Mouse (Mus musculus): ENCODE data around the gene Lrp11. TPM values are rescaled to one million over a fixed set of nuclear protein-coding genes. Genes with fewer than 3 reads are reported as not detected.

The Lrp11 gene
- total RNA-seq, 2 experiments from 2014 or later = 190 to 207 TPM

- DNase-seq (ENCODE audit: extremely low spot score in 1 of 2, low spot score in 1 of 2) = no peak
Measured at GRCm38 (mm10) chr10:7620723-7621122, 31.1 kb downstream of the Lrp11 start.

DNA sequence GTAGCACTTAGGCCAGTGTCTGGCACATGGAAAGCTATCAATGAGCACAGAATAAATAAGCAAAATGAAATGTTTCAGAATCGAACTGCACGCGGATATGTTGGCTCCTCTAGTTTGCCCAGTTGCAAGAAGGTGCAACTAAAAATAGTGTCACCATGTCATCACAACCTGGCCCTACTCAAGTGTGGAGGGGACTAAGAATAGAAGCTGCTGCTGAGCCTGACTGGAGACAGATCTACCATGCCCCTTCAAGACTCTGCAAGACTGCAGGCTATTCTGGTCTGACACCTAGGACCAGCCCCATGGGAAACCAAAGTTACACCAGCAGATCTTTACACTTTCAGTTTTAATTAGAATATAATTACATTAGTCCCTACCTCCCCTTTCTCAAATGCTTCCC, 32.8 kb downstream of the Lrp11 start:
- DNase-seq (ENCODE audit: extremely low spot score in 1 of 2, low spot score in 1 of 2) = no peak

- DNase-seq (ENCODE audit: extremely low spot score in 1 of 2, low spot score in 1 of 2) = no peak
Measured at GRCm38 (mm10) chr10:7623861-7624518, 34.4 kb downstream of the Lrp11 start.

DNA sequence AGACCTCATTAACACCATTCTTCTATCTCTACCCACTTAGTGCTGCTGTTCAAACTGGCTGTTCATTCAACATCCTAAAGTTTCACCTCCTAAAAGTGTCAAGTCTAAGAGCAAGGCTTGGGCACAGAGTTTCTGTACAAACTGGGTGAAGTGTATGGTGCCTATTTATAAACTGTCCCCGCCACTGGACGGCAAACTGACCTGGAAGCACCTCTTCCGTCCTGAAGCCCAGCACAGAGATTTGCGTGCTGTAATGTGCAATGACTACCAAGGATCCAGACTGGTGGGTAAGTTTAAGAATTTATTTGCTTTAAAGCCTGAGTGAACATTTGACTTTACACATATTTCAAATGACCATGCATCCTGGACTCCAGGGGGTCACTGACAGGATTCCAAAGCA, 39.5 kb downstream of the Lrp11 start:
- no peak for DNase-seq (ENCODE audit: extremely low spot score in 1 of 2, low spot score in 1 of 2)

GRCm38 (mm10) chr10:7630286-7630685, 40.7 kb downstream of the Lrp11 start:
- DNase-seq (ENCODE audit: extremely low spot score in 1 of 2, low spot score in 1 of 2) = no peak

DNA sequence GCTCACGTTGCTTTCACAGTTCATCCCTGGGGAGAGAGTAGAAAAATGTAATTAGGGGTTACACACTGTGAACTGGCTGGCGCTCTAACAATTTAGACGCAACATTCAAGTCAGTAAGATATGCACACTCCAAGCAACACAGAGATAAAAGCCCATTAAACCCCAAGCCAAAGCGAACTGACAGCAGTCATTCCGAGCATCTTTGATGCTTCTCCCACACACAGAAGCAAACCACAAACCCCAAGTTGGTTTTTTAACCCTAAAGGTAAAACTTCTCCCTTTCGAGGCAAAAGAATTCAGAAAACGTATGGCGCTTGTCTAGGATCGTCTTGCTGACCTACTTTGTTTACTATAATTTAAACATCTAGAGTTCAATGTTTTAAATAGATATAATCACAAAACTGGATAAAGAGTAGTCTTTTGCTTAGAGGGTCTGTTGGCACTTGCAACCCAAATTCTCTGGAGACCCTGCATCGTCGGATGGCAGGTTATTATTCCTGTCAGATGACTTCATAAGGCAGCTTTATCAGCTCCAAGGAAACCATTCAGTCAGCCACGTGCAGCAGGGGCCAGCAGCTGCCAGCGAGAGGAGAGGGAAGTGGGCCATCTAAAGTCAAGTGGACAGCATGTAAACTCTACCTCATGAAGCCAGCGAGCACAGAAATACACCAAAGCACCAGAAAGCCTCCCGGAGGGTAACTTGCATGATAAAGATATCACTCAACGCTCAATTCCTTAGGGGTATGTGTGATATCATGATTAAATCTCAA, 41.5 kb downstream of the Lrp11 start:
- no peak for DNase-seq (ENCODE audit: extremely low spot score in 1 of 2, low spot score in 1 of 2)

- no peak for DNase-seq (ENCODE audit: extremely low spot score in 1 of 2, low spot score in 1 of 2)
Measured at GRCm38 (mm10) chr10:7640366-7640765, 50.8 kb downstream of the Lrp11 start.

DNA sequence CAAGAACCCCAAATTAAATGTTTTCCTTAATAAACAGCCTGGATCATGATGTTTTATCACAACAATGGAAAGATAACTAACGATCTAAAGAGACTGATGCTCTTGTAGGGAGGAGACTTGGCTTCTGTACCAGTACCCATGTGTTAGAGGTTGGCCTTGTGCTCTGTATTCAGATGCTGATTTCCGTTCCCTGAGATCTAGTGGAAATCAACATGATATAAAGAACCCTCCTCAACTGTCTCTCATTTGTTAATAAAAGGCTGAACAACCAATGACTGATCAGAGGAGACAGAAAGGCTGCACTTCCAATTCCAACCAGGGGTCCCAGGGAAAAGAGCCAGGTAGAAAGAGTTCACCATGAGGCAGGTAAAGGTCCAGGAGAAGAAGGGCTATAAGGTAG, 56.3 kb downstream of the Lrp11 start:
- DNase-seq (ENCODE audit: extremely low spot score in 1 of 2, low spot score in 1 of 2) = no peak

- DNase-seq (ENCODE audit: extremely low spot score in 1 of 2, low spot score in 1 of 2) = no peak
Measured at GRCm38 (mm10) chr10:7649059-7649458, 59.5 kb downstream of the Lrp11 start.

DNA sequence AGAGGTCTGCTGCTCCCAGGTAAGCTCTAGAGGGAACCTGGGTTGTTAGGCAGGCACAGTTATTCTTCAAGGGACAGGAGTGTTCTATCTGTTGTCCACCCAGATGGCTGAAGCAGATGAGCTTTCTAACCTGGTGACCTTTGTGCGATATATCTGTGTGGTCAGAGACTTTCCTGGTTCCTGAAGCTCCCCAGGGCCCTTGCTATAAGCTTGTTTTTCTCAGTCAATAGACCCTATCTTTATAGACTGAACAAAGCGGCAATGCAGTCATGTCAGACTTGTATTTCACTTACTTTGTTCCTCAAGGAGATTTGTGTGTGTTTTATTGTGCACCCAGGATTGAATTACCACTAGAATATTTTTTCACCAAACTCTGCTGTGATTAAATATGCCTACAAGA, 61.5 kb downstream of the Lrp11 start:
- DNase-seq (ENCODE audit: extremely low spot score in 1 of 2, low spot score in 1 of 2) = no peak

DNA sequence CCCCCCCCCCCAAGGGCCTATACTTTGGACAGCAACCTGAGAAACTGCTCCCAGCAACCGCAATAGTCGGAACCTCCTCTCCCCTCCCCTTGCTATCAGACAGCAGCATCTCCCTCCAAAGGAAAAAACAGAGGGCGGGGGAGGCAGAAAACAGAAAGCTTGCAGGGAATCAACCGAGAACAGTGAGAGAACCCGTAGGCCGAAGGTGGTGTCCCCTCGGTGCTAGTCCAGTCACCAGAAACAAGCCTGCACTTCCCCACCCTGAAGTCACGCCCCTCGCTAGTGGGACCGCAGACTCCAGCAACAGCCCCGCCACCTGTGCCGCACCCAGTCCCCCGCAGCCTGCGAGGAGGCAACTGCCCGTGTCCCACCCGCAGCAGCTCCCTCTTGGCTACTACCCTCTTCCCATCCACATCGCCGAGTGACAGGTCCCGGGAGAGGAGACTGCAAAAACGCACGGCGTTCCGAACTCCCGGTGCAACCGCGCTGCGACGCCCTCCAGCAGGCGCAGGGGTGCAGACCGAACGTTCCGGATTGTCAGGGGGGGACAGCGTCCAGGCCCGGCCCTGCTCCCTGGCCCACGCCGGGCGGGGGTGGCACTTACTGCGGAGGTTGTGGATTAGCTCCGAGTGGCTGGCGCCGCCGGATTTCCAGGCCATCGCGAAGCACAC, 73.0 kb downstream of the Lrp11 start:
- no peak for DNase-seq (ENCODE audit: extremely low spot score in 1 of 2, low spot score in 1 of 2)

DNA sequence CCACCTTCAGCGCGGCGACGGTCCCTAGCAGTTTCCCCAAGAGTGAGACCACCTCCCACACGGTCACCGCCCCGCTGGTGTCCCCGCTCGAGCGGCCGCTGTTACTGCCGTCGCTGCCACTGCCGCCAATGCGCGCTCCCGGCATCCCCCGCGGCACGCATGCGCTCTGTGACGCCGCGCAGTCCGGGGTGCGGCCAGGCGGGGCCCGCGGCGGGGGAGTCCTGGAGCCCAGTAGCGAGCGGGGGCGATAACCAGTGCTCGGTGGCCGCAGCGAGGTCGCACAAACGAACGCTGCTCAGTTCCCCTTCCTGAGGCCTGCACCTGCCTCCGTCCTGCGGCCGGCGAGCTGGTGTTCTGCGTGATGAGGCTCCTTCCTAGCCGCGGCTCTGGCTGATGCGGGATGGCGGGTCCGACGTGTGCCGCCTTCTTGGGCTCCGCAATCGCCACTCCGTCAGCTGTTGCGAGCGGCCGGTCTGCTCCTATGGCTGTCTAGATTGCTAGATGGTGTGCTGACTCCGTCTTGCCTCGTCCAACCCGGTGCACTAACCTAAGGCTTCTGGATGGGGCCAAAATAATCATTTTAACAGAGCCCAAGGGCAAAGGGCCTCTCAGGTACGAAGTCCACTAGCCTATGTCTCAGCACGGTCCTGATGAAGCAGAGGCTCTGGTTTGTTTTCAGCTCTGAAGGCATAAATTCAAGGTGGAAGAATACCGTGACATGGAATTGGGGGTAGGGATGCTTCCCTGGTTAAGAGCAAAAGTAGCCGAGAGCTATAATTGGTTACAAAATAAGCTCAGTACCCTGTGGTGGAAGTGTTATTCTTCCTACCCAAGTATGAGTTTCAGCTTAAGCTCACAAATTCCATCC, 73.8 kb downstream of the Lrp11 start:
- DNase-seq (ENCODE audit: extremely low spot score in 1 of 2, low spot score in 1 of 2) = peak; percentile 85 to 94

- no peak for DNase-seq (ENCODE audit: extremely low spot score in 1 of 2, low spot score in 1 of 2)
Measured at GRCm38 (mm10) chr10:7664027-7664526, 74.5 kb downstream of the Lrp11 start.

GRCm38 (mm10) chr10:7664889-7665288, 75.3 kb downstream of the Lrp11 start:
- no peak for DNase-seq (ENCODE audit: extremely low spot score in 1 of 2, low spot score in 1 of 2)

GRCm38 (mm10) chr10:7667342-7667802, 77.8 kb downstream of the Lrp11 start, which contains the start of gene Nup43:
Gene Nup43, plus strand, starts transcription at chr10:7667503.
- DNase-seq (ENCODE audit: extremely low spot score in 1 of 2, low spot score in 1 of 2) = peak; percentile 58 to 79

DNA sequence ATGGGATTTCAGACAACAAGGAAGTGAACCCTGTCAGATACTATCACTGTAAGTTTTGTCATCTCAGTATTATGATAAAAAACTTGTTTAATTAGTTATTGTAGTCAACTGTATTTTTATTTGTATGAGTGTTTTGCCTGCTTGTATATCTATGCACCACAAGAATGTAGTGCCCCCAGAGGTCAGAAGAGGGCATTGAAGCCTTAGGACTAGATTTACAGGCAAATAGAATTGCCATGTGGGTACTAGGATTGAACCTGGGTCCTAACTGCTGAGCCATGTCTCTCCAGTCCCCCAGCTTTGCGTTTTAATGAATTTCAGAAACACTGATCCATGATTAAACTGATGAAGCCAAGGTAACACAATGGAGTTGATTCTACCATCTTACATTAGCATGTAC, 84.1 kb downstream of the Lrp11 start:
- DNase-seq (ENCODE audit: extremely low spot score in 1 of 2, low spot score in 1 of 2) = no peak
